Mouse (Mus musculus) adipocyte (in vitro differentiated cells): ENCODE results near the gene Cyb5d1.

ENCODE experiments used
- DNase-seq: peaks from one replicate; pipeline ENCODE4 v3.0.0-alpha.2; 2016; ENCODE audit warnings: low spot score

The Cyb5d1 gene

DNA sequence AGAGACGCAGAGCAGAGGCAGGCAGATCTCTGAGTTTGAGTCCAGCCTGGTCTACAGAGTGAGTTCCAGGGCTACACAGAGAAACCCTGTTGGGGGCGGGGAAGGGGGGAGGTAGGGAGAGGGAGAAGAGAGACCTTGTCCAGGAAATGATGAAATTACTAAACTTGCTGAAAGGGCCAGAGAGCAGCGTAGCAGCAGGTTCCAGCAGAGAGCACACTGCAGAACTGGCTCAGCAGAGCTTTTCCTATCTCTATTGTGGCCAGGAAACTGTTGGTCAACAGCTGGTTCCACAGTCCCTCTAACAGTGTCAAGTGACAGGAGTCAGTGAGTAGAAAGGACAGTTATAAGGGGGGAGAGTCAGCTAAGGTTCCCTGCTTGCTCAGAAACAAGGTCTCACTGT lies 15.8 kb downstream of the Cyb5d1 start:
- DNase-seq = no peak

DNA sequence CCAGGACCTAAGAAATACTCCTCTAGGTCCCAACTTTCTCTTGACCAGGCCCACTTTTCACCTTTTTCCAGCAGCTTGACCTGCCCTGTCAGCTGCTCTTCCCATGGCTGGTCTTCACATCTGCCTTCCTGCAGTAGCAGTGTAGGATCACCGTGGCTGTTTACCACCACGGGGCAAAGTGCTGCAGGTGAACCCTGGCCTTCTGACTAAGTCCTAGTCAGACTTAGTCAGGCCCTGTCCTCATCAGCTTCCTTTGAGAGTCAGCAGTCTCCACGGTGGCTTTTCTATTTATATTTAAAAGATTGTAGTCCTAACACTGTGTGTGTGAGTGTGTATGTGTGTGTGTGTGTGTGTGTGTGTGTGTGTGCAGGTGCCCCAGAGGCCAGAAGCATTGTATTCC lies 17.7 kb downstream of the Cyb5d1 start:
- DNase-seq = no peak

- no peak for DNase-seq
These were observed 19.8 kb downstream of the Cyb5d1 start for GRCm38 (mm10) chr11:69375646-69376045.

GRCm38 (mm10) chr11:69373223-69373965 lies 22.0 kb downstream of the Cyb5d1 start:
- no peak for DNase-seq

DNA sequence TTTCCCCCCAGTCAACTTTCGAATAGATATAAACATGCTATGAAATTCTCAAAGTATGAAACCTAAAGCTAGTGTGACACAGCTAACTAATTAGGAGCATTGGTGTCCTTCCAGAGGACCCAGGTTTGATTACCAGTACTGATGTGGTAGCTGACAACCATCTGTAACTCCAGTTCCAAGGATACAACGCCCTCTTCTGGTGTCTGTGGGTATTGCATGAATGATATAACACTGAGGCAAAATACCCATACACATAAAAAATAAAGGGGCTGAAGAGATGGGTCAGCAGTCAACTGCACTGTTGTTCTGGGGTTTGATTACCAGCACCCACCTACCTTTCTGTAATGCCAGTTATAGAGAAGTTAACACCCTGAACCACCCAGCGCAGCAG lies 22.7 kb downstream of the Cyb5d1 start:
- no peak for DNase-seq

GRCm38 (mm10) chr11:69372056-69372779 lies 23.2 kb downstream of the Cyb5d1 start:
- DNase-seq = no peak

GRCm38 (mm10) chr11:69371601-69372000 lies 23.8 kb downstream of the Cyb5d1 start:
- DNase-seq = no peak

GRCm38 (mm10) chr11:69370817-69371215 lies 24.6 kb downstream of the Cyb5d1 start:
- peak; percentile 64 for DNase-seq

DNA sequence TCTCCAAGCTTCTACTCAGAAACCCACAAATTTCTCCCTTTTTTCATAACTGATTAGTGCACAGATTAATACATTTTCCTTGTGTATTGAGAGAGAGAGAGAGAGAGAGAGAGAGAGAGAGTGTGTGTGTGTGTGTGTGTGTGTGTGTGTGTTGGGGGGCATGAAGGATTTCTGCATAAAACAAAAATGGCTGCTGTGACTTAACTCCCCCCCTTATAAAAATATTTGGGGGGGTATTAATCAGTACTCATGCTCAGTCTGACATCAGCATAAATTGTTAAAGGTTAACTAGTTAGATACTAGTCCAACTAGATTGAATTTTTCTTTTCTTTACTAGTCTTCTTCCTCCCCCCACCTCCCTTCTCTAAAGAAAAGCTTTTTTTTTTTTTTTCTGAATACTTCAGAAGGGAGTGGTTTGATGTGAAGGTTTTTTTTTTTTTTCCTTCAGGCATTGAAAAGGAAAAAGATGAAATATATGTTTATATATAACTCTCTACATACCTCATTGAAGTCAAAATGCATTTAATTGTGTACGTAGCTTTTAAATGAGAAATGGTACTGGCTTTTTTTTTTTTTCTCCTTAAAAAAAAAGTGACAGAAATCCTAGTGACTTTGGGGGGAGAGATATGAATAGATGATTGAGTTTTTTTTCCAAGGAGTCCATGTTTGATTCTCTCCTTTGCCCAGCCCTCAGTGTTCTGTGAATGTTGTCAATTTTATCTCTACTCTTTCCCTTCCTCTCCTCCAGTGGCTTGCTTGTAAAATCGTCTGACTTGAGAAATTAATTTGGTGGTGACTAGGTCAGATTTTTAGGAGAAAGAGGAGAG lies 25.2 kb downstream of the Cyb5d1 start:
- DNase-seq = no peak

GRCm38 (mm10) chr11:69369215-69369989 lies 26.0 kb downstream of the Cyb5d1 start, which contains the start of gene Chd3:
Gene Chd3 (minus strand): TSS chr11:69369406.
- no peak for DNase-seq

- peak; percentile 38 for DNase-seq
These were observed 26.8 kb downstream of the Cyb5d1 start for GRCm38 (mm10) chr11:69368356-69369214.

DNA sequence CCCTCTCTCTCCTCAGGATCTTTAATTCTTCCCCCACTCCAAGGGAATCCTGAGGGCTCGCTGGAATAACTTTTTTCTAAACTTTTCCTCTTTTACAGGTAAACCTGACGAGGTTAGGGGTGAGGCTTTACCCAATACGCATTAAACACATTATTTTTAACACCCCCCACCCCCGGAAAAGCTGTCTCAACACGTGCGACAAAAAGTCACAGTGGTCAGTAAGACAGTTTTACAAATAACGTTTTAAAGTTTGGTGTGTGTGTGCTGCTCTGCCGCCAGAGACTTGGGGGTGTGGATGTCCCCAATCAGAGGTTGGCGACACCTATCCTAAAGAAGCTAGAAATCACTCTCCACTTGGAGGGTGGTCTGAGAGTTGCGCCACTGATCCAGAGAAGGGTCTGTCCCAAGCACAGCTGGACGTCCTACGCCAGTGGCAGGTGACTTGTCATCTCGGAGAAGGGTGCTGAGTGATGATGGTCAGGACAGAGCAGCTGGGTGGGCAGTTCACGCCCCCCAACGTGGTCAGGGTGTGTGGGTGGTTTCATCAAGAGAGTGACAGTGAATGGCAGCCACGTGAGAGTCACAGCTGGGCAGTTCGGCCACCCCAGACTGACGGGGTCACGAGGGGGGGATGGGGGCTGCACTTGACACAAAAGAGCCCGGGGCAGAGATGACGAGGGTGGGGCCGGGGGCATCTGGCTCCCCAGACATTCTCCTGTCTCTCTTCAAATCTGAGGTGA lies 27.6 kb downstream of the Cyb5d1 start:
- DNase-seq = peak; percentile 25

DNA sequence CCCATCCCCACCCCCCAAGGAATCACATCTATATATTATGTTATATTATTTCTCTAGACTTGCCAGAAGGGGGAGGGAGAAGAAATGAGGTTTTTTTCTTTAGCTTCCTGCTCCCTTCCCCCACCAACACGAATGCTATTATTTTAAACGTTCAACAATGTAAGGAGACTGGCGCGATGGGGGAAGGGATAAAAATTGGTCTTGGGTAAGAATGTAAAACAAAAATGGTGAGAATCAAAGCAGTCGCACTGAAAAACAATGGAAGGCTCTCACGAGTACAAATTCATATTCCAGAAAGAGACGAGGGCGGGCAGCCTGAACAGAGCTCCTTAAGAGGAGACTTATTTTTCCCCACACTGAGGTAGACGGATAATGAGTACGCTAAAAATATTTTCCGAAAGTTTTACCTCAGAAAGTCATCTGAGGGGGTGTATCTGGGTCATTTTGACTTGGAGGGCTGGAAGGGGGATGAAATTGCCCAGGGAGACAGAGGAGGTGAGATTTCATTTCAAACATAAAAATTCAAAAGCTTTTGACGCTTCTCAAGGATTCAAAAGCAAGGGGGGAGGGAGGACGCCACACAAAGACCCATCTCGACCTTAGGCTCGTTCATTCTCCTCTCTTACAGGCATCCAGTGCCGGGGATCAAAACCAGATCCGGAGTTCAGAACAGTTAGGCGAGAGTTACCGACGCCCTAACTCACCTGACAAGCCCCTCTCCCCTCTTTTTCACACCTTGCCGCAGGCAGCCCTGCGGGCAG lies 28.4 kb downstream of the Cyb5d1 start:
- DNase-seq = peak; percentile 26

- DNase-seq = peak; percentile 96
These were observed 29.1 kb downstream of the Cyb5d1 start for GRCm38 (mm10) chr11:69366157-69366854.

GRCm38 (mm10) chr11:69365722-69366121 lies 29.7 kb downstream of the Cyb5d1 start:
- DNase-seq = peak; percentile 67

DNA sequence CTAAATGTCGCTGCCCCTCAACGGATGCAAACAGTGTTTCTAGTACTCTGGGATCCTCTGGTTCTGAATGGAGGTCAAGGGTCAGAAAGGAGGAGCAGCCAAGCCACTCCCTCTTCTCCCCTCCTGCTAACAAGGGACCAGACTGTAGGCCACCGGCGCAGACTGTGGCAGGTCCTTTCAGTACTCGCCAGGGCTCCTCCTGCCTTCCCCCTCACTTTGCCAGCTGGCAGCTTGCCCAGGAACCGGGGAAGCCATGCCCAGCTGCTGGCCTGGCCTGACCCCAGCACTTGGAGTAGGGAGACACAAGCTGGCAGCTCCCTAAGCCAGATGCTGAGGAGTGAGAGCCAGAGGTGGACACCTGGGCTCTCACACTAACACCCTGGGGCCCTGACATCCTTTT lies 30.5 kb downstream of the Cyb5d1 start:
- peak; percentile 99 for DNase-seq

- no peak for DNase-seq
These were observed 31.1 kb downstream of the Cyb5d1 start for GRCm38 (mm10) chr11:69364376-69364775.

DNA sequence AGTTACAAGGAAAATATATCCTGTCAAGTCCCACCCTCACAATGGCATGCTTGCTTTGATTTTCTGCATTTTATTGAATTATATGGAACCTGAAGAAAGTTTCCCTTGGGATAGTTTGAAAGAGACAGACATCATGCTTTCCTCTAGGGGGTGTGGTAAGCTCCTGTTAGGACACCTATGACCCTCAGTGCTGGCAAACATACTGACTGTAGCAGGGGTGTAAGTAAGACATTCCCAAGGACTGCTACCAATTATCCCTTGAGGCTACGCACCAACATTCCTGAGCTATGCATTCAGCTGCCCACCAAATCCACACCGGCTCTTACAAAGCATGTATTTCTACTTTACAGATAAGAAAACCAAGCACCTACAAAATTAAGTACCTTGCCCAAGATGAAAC lies 33.0 kb downstream of the Cyb5d1 start:
- DNase-seq = no peak

DNA sequence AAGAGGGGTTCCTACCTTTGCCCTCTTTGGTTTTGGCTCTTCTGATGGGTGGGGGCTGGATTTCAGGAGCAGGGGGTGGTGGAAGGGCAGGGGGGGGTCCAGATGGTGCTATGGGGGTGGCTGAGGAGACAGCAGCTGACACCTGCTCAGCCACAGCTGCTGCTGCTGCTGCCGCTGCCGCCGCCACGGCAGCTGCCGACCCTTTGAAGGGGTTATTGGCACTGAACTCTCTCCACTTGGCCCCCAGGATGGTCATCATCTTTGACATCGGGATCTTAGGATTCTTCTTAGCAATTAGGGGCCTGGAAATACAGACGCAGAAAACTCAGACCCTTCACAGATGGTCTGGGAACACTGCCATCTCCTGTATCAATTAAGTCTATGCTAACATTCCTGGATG lies 33.4 kb downstream of the Cyb5d1 start:
- DNase-seq = no peak
